14 mouse cellular contexts compared by ENCODE assay signal in genomic region chr2:139776644-139777043, GRCm38 (mm10).
"Had no signal": no experiment of that assay in that cellular context is flagged by ENCODE, and none has a peak within 500 bp of the region (broad histone marks: within the 10 kb centered on the region; RNA-seq: fewer than 3 reads in every experiment).

No protein-coding gene starts in this region.

- H3K4me1 ChIP-seq: intestine, embryonic 15.5 days; midbrain, embryonic 15.5 days; stomach, embryonic 15.5 days had no signal

- H3K9ac ChIP-seq: intestine, embryonic 15.5 days; limb, embryonic 13.5 days; liver, embryonic 14.5 days; midbrain, embryonic 15.5 days; stomach, embryonic 15.5 days had no signal

- H3K27me3 ChIP-seq: intestine, embryonic 15.5 days; limb, embryonic 13.5 days; midbrain, embryonic 15.5 days; stomach, embryonic 15.5 days had no signal

- H3K36me3 ChIP-seq: intestine, embryonic 15.5 days; limb, embryonic 13.5 days; midbrain, embryonic 15.5 days; stomach, embryonic 15.5 days had no signal

- ATAC-seq: intestine, embryonic 15.5 days; lung, postnatal 0 days; midbrain, embryonic 15.5 days had no signal

- H3K27ac ChIP-seq: intestine, embryonic 15.5 days; layer of hippocampus, adult 2 months; limb, embryonic 13.5 days; liver, embryonic 14.5 days; midbrain, embryonic 15.5 days; stomach, embryonic 15.5 days had no signal

- H3K4me2 ChIP-seq: intestine, embryonic 15.5 days; limb, embryonic 13.5 days; midbrain, embryonic 15.5 days; stomach, embryonic 15.5 days had no signal

- DNase-seq: kidney, adult 2 months; kidney, postnatal 4 days; lung, adult 18-20 months; lung, postnatal 4 days; right cerebral cortex, postnatal 14 days; thymus, adult 2 months; thymus, postnatal 25 days had no signal

- H3K4me3 ChIP-seq: intestine, embryonic 15.5 days; layer of hippocampus, adult 2 months; limb, embryonic 13.5 days; midbrain, embryonic 15.5 days; stomach, embryonic 15.5 days had no signal

- H3K9me3 ChIP-seq: intestine, embryonic 15.5 days; limb, embryonic 13.5 days; midbrain, embryonic 15.5 days; stomach, embryonic 15.5 days had no signal
